Mouse (Mus musculus) E14TG2a.4 (cell line): ENCODE measurements around the gene Rab40c.

Experiments used
- CTCF ChIP-seq: conservative IDR thresholded peaks from 2 replicates; pipeline ENCODE4 v1.5.1; 2014; ENCODE audit warnings: low read length
- NANOG ChIP-seq: IDR thresholded peaks from 2 replicates; pipeline ENCODE4 v1.6.1; 2014; ENCODE audit warnings: borderline replicate concordance, low read length, mixed read lengths

DNA sequence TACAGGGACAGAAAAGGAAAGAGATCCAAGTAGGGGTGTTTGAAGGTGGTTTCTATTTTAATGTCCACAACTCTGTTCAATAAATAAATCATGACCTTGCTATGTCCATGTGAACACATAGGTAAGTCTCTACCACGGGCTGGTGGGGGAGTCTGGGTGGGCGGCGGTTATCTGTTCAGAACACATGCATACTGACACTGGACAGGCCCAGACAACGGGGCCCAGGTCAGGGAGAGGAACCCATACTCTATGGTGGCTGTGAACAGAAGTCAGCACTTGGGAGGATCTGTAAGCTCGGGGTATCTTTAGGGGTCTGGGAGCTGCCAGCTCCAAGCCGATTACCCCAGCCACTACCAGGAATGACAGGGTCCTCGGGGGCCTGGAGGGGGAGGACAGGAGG, 26.8 kb upstream of the Rab40c start:
- TF ChIP-seq CTCF (no peak), NANOG (no peak)
